Mouse (Mus musculus) intestine, embryonic 16.5 days (tissue): ENCODE measurements around the gene Map3k3. TPM values are rescaled to one million over a fixed set of nuclear protein-coding genes. Genes with fewer than 3 reads are reported as not detected.

Source experiments
- ATAC-seq: fragments of 200-750 bp; cut with Nextera tagmentation; 2 replicates; pipeline ENCODE4 v1.8.0; 2017; ENCODE audit warnings: moderate TSS enrichment, moderate library complexity
- H3K27ac ChIP-seq: fragments of 300-500 bp; sonication (generic); 2 replicates; pipeline ENCODE4 v1.5.1; 2014; ENCODE audit warnings: mild to moderate bottlenecking, low read length
- H3K27me3 ChIP-seq: fragments of 300-500 bp; sonication (generic); replicated peaks from 2 replicates; pipeline ENCODE4 v1.6.1; 2014; ENCODE audit warnings: low read length, control low read depth, mixed read lengths; ENCODE audit not compliant: control insufficient read depth, insufficient read depth
- H3K36me3 ChIP-seq: fragments of 300-500 bp; sonication (generic); 2 replicates; pipeline ENCODE4 v1.6.1; 2014; ENCODE audit warnings: low read length, control low read depth; ENCODE audit not compliant: control insufficient read depth, insufficient read depth
- H3K4me1 ChIP-seq: fragments of 300-500 bp; sonication (generic); 2 replicates; pipeline ENCODE4 v1.6.1; 2014; ENCODE audit warnings: low read length, control low read depth, mixed read lengths; ENCODE audit not compliant: control insufficient read depth, insufficient read depth
- H3K4me2 ChIP-seq: fragments of 300-500 bp; sonication (generic); 2 replicates; pipeline ENCODE4 v1.6.1; 2014; ENCODE audit warnings: low read depth, low read length, control low read depth
- H3K4me3 ChIP-seq: fragments of 300-500 bp; sonication (generic); 2 replicates; pipeline ENCODE4 v1.5.1; 2014; ENCODE audit warnings: mild to moderate bottlenecking, low read length
- H3K9ac ChIP-seq: fragments of 300-500 bp; sonication (generic); 2 replicates; pipeline ENCODE4 v1.6.1; 2014; ENCODE audit warnings: low read depth, low read length
- H3K9me3 ChIP-seq: fragments of 300-500 bp; sonication (generic); 2 replicates; pipeline ENCODE4 v1.6.1; 2016; ENCODE audit warnings: low read length, control low read depth; ENCODE audit not compliant: control insufficient read depth
- WGBS: fragments of 180-500 bp; shearing (Covaris S2); extraction: QIAGEN DNeasy Blood & Tissue Kit; methylation state at CpG from one replicate; pipeline ENCODE4 v1.1.7; 2014; 5-methylcytosine and 5-hydroxymethylcytosine counted together
- polyA plus RNA-seq: library from polyadenylated mRNA; unstranded; fragments of >200 nt; fragmentation: Nextera tagmentation; extraction: Ambion mirVana; gene quantifications from 2 replicates; pipeline ENCODE4 v1.2.1, GENCODE M21; 2015

Gene Map3k3
- polyA plus RNA-seq, 1 experiment from 2014 or later = 6.1 TPM

DNA sequence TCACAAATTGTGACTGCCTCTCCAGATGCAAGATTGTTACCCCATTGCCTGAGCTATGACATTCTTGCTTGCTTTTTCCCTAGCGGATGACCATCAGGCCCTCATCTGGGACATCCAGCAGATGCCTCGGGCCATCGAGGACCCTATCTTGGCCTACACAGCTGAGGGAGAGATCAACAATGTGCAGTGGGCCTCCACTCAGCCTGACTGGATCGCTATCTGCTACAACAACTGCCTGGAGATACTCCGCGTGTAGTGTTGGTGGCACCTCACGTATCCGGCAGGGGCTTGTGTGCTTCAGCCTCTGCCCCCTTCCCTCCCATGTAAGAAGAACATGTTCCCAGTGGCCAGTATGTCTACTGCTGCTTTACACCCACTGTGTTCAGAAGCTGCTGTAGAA, 29.8 kb upstream of the Map3k3 start:
- Histone ChIP-seq H3K27ac (peak overlapping the region; percentile 34; the same call in 1 of the 2 replicates), H3K4me3 (no peak overlapping the region), H3K36me3 (peaks cover 11% of the 10 kb centered on the region; the same call in 1 of the 2 replicates), H3K27me3 (no peaks in the 10 kb centered on the region), H3K4me2 (no peak overlapping the region), H3K4me1 (no peaks in the 10 kb centered on the region), H3K9ac (no peak overlapping the region), H3K9me3 (no peaks in the 10 kb centered on the region)
- ATAC-seq = no peak
- WGBS = 92% methylated on average over 8 of the region's 8 CpGs

DNA sequence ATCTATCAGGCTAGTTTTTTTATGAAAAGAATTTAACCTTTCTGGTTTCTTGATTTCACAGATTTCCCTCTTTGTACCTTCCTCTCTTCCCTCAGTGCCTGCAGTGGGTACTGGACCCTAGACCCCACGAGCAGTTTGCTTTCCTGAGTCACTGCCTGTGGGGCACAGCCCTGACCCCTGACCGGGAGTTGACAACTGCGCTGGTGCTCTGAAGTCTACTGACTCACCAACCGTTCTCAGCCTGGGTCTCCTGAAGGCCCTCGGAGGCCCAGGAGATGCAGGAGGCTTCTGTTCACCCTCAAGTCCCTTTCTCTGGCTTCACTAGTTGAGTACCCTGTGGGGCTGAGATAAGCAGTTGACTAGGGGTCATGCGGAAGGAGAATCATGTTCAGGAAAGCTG, 29.1 kb upstream of the Map3k3 start:
- H3K9me3 ChIP-seq = no peaks in the 10 kb centered on the region
- 85% methylated on average over 6 of the region's 6 CpGs for WGBS
- H3K27ac ChIP-seq = no peak overlapping the region
- no peak for ATAC-seq
- no peak overlapping the region for H3K4me3 ChIP-seq
- no peaks in the 10 kb centered on the region for H3K4me1 ChIP-seq
- no peaks in the 10 kb centered on the region for H3K27me3 ChIP-seq
- peaks cover 11% of the 10 kb centered on the region; the same call in 1 of the 2 replicates for H3K36me3 ChIP-seq
- no peak overlapping the region for H3K9ac ChIP-seq
- H3K4me2 ChIP-seq = no peak overlapping the region

- Histone ChIP-seq H3K4me2 (no peak overlapping the region), H3K9ac (peak overlapping the region; percentile 34; the same call in 1 of the 2 replicates), H3K36me3 (peaks cover 11% of the 10 kb centered on the region; the same call in 1 of the 2 replicates), H3K4me3 (no peak overlapping the region), H3K27ac (peak overlapping the region; percentile 64; the same call in 1 of the 2 replicates), H3K4me1 (no peaks in the 10 kb centered on the region), H3K27me3 (no peaks in the 10 kb centered on the region), H3K9me3 (no peaks in the 10 kb centered on the region)
- peak; percentile 70 for ATAC-seq
- WGBS = 87% methylated on average over 8 of the region's 8 CpGs
Measured at GRCm38 (mm10) chr11:106056819-106057491, 27.5 kb upstream of the Map3k3 start.

DNA sequence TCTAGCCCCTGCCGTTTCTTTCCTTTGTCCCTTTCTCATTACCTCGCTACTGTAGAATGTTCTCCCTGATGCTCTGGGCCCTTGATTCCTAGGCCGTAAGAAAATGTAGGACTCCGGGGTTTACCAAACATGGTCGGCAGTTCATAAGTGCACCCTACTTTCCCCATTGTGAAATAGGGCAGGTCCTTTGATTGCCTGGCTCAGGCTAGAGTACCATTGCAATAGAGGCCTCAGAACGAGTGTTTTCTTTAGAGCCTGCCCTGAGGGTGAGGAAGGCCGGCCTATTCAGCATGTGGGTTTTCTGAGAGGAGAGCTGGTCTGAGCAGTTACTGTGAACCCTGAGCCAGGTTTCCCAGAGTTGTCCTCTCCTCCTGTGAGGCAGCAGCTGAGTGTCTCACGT, 26.4 kb upstream of the Map3k3 start:
- no peak overlapping the region for H3K4me2 ChIP-seq
- no peak for ATAC-seq
- WGBS = 79% methylated on average over 8 of the region's 8 CpGs

GRCm38 (mm10) chr11:106060549-106060948, 23.9 kb upstream of the Map3k3 start:
- no peak for ATAC-seq
- H3K4me1 ChIP-seq = no peaks in the 10 kb centered on the region
- WGBS = 92% methylated on average over 1 of the region's 1 CpGs
- no peak overlapping the region for H3K4me3 ChIP-seq
- H3K9me3 ChIP-seq = no peaks in the 10 kb centered on the region
- peaks cover 4% of the 10 kb centered on the region; the same call in 1 of the 2 replicates for H3K36me3 ChIP-seq
- no peak overlapping the region for H3K27ac ChIP-seq
- H3K9ac ChIP-seq = no peak overlapping the region
- no peaks in the 10 kb centered on the region for H3K27me3 ChIP-seq
- no peak overlapping the region for H3K4me2 ChIP-seq

More for the DNA sequence above, 26.4 kb upstream of the Map3k3 start:
- Histone ChIP-seq H3K4me1 (no peaks in the 10 kb centered on the region), H3K27ac (no peak overlapping the region), H3K27me3 (no peaks in the 10 kb centered on the region), H3K9me3 (no peaks in the 10 kb centered on the region), H3K36me3 (peaks cover 8% of the 10 kb centered on the region; the same call in 1 of the 2 replicates), H3K9ac (no peak overlapping the region), H3K4me3 (no peak overlapping the region)

- no peak for ATAC-seq
- H3K36me3 ChIP-seq = peaks cover 4% of the 10 kb centered on the region; the same call in 1 of the 2 replicates
- 92% methylated on average over 1 of the region's 1 CpGs for WGBS
- H3K4me2 ChIP-seq = no peak overlapping the region
- no peaks in the 10 kb centered on the region for H3K9me3 ChIP-seq
- H3K4me1 ChIP-seq = no peaks in the 10 kb centered on the region
- H3K27me3 ChIP-seq = no peaks in the 10 kb centered on the region
- no peak overlapping the region for H3K9ac ChIP-seq
- no peak overlapping the region for H3K27ac ChIP-seq
- no peak overlapping the region for H3K4me3 ChIP-seq
Measured at GRCm38 (mm10) chr11:106061311-106061710, 23.1 kb upstream of the Map3k3 start.

- Histone ChIP-seq H3K4me3 (no peak overlapping the region), H3K4me2 (no peak overlapping the region), H3K27ac (no peak overlapping the region), H3K27me3 (no peaks in the 10 kb centered on the region), H3K4me1 (peaks cover 5% of the 10 kb centered on the region; the same call in 1 of the 2 replicates), H3K36me3 (no peaks in the 10 kb centered on the region), H3K9ac (no peak overlapping the region), H3K9me3 (no peaks in the 10 kb centered on the region)
- no peak for ATAC-seq
- 81% methylated on average over 5 of the region's 5 CpGs for WGBS
Measured at GRCm38 (mm10) chr11:106063756-106064155, 20.7 kb upstream of the Map3k3 start.

DNA sequence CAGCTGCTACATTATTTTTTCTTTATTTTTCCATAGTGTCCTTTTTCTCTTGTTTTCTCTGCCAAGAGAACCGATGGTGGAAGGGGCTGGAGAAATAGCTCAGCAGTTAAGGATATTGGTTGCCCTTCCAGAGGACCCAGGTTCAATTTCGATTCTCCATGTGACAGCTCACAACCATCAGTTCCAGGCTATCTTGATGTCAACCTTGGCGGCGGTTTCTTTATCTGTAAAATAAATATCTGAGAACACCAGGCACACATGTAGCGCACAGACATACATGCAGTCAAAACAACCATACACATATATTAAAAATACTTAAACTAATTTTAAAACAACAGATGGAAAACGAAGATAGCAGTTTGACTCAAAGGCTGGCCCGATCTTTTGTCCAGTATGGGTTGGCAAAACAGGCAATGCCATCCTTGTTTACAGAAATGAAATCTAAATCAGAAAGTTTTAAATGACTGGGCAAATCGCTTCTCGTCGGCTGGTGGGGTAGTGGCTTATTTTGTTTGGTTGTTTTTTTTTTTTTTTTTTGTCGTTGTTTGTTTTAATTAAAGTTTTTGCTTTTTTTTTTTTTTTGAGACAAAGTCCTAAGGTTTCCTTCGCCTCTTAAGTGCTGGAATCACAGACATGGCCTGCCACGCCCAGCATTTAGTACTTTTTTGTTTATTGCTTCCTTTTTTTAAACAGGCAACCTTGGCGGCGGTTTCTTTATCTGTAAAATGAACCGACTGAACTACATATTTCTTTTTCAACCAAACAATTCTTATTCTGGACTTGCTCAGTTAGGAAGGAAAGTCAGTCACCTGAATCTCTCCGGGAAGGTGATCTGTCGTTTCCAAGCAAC, 19.1 kb upstream of the Map3k3 start:
- H3K4me2 ChIP-seq = peak overlapping the region; percentile 43
- H3K4me3 ChIP-seq = peak overlapping the region; percentile 86
- H3K4me1 ChIP-seq = peaks cover 5% of the 10 kb centered on the region; the same call in 1 of the 2 replicates
- H3K36me3 ChIP-seq = no peaks in the 10 kb centered on the region
- H3K9me3 ChIP-seq = no peaks in the 10 kb centered on the region
- 37% methylated on average over 18 of the region's 18 CpGs for WGBS
- no peak overlapping the region for H3K27ac ChIP-seq
- ATAC-seq = peak; percentile 21
- peak overlapping the region; percentile 21; the same call in 1 of the 2 replicates for H3K9ac ChIP-seq
- no peaks in the 10 kb centered on the region for H3K27me3 ChIP-seq

- H3K9me3 ChIP-seq = no peaks in the 10 kb centered on the region
- H3K4me3 ChIP-seq = peak within 1 kb of the TSS; percentile 86
- peak; percentile 99 for ATAC-seq
- peak within 1 kb of the TSS; percentile 94 for H3K27ac ChIP-seq
- H3K4me1 ChIP-seq = peaks cover 5% of the 10 kb centered on the region; the same call in 1 of the 2 replicates
- peak within 1 kb of the TSS; percentile 81 for H3K4me2 ChIP-seq
- under 1% methylated on average over 49 of the region's 49 CpGs for WGBS
- H3K9ac ChIP-seq = peak within 1 kb of the TSS; percentile 95
- H3K36me3 ChIP-seq = no peaks in the 10 kb centered on the region
- H3K27me3 ChIP-seq = no peaks in the 10 kb centered on the region
Measured at GRCm38 (mm10) chr11:106065923-106066571, 18.4 kb upstream of the Map3k3 start, which contains the start of gene Taco1. TSS of gene Taco1 (plus strand) at chr11:106066061.
